Mouse (Mus musculus): Measurements from ENCODE around the gene Uts2b. TPM values are rescaled to one million over a fixed set of nuclear protein-coding genes. Genes with fewer than 3 reads are reported as not detected.

Gene Uts2b
- total and polyA plus RNA-seq, 3 experiments, result not detected

GRCm38 (mm10) chr16:27388761-27389451 lies 18.9 kb upstream of the Uts2b start, which contains the start of gene Ccdc50:
Gene Ccdc50 (plus strand): TSS chr16:27388869.
- Histone ChIP-seq H3K4me1 (ENCODE audit: insufficient read depth, low read depth, low read length) (peaks cover 29% of the 10 kb centered on the region), H3K36me3 (replicated peaks) (peaks cover 12% of the 10 kb centered on the region), H3K27me3 (ENCODE audit: insufficient read depth, low read length) (peaks cover 4% of the 10 kb centered on the region; the same call in 1 of the 2 replicates), H3K4me3 (ENCODE audit: low read depth, low read length) (peak within 1 kb of the TSS; percentile 93), H3K9me3 (replicated peaks) (no peaks in the 10 kb centered on the region)
- ATAC-seq (ENCODE audit: extremely low read depth, insufficient number of reproducible peaks, low FRiP score, poor library complexity, severe bottlenecking) (peak; percentile 51), DNase-seq (ENCODE audit: low spot score) (peak; percentile 34)
- TF ChIP-seq POLR2AphosphoS5 (IDR thresholded peaks at IDR 0.05; ENCODE audit: insufficient replicate concordance, low read depth, low read length) (no peak), GATA1 (IDR thresholded peaks at IDR 0.05; ENCODE audit: borderline replicate concordance, low read length) (no peak), TAL1 (conservative IDR thresholded peaks at IDR 0.05; ENCODE audit: low read depth, low read length) (no peak), CTCF (IDR thresholded peaks at IDR 0.05; ENCODE audit: low read depth, low read length) (no peak), GATA2 (IDR thresholded peaks at IDR 0.05; ENCODE audit: borderline replicate concordance, low read depth, low read length) (no peak)

- Histone ChIP-seq H3K36me3 (replicated peaks) (peaks cover 10% of the 10 kb centered on the region), H3K4me3 (ENCODE audit: low read depth, low read length) (peak overlapping the region; percentile 93), H3K27me3 (ENCODE audit: insufficient read depth, low read length) (peaks cover 4% of the 10 kb centered on the region; the same call in 1 of the 2 replicates), H3K4me1 (ENCODE audit: insufficient read depth, low read depth, low read length) (peaks cover 29% of the 10 kb centered on the region), H3K9me3 (replicated peaks) (no peaks in the 10 kb centered on the region)
- ATAC-seq (ENCODE audit: extremely low read depth, insufficient number of reproducible peaks, low FRiP score, poor library complexity, severe bottlenecking) (peak; percentile 55), DNase-seq (ENCODE audit: low spot score) (no peak)
- TF ChIP-seq CTCF (IDR thresholded peaks at IDR 0.05; ENCODE audit: low read depth, low read length) (no peak), TAL1 (conservative IDR thresholded peaks at IDR 0.05; ENCODE audit: low read depth, low read length) (no peak), POLR2AphosphoS5 (IDR thresholded peaks at IDR 0.05; ENCODE audit: insufficient replicate concordance, low read depth, low read length) (no peak), GATA2 (IDR thresholded peaks at IDR 0.05; ENCODE audit: borderline replicate concordance, low read depth, low read length) (no peak), GATA1 (IDR thresholded peaks at IDR 0.05; ENCODE audit: borderline replicate concordance, low read length) (no peak)
These were observed 17.9 kb upstream of the Uts2b start for GRCm38 (mm10) chr16:27387634-27388611.

- no peak for TF ChIP-seq POLR2AphosphoS5 (IDR thresholded peaks at IDR 0.05; ENCODE audit: insufficient replicate concordance, low read depth, low read length)
- no peak for TF ChIP-seq CTCF (IDR thresholded peaks at IDR 0.05; ENCODE audit: low read depth, low read length)
- no peak for TF ChIP-seq GATA1 (IDR thresholded peaks at IDR 0.05; ENCODE audit: borderline replicate concordance, low read length)
- DNase-seq (ENCODE audit: low spot score) (no peak), ATAC-seq (ENCODE audit: extremely low read depth, insufficient number of reproducible peaks, low FRiP score, poor library complexity, severe bottlenecking) (no peak)
- Histone ChIP-seq H3K27me3 (ENCODE audit: insufficient read depth, low read length) (peaks cover 4% of the 10 kb centered on the region; the same call in 1 of the 2 replicates), H3K4me1 (ENCODE audit: insufficient read depth, low read depth, low read length) (peaks cover 29% of the 10 kb centered on the region), H3K4me3 (ENCODE audit: low read depth, low read length) (no peak overlapping the region), H3K36me3 (replicated peaks) (peaks cover 5% of the 10 kb centered on the region), H3K9me3 (replicated peaks) (no peaks in the 10 kb centered on the region)
These were observed 16.9 kb upstream of the Uts2b start for GRCm38 (mm10) chr16:27386850-27387407.

- TF ChIP-seq TAL1 (conservative IDR thresholded peaks at IDR 0.05; ENCODE audit: low read depth, low read length), result no peak
- TF ChIP-seq GATA2 (IDR thresholded peaks at IDR 0.05; ENCODE audit: borderline replicate concordance, low read depth, low read length), result no peak
- no peak for TF ChIP-seq POLR2AphosphoS5 (IDR thresholded peaks at IDR 0.05; ENCODE audit: insufficient replicate concordance, low read depth, low read length)
- no peak for TF ChIP-seq CTCF (IDR thresholded peaks at IDR 0.05; ENCODE audit: low read depth, low read length)
- Histone ChIP-seq H3K36me3 (replicated peaks) (no peaks in the 10 kb centered on the region), H3K4me1 (ENCODE audit: insufficient read depth, low read depth, low read length) (peaks cover 25% of the 10 kb centered on the region), H3K27me3 (ENCODE audit: insufficient read depth, low read length) (peaks cover 4% of the 10 kb centered on the region; the same call in 1 of the 2 replicates), H3K9me3 (replicated peaks) (no peaks in the 10 kb centered on the region), H3K4me3 (ENCODE audit: low read depth, low read length) (no peak overlapping the region)
- no peak for ATAC-seq (ENCODE audit: extremely low read depth, insufficient number of reproducible peaks, low FRiP score, poor library complexity, severe bottlenecking)
- no peak for DNase-seq (ENCODE audit: low spot score)
These were observed 15.6 kb upstream of the Uts2b start for GRCm38 (mm10) chr16:27385649-27386048.

GRCm38 (mm10) chr16:27384893-27385603 lies 15.0 kb upstream of the Uts2b start:
- Histone ChIP-seq H3K4me1 (ENCODE audit: insufficient read depth, low read depth, low read length) (peaks cover 19% of the 10 kb centered on the region), H3K9me3 (replicated peaks) (no peaks in the 10 kb centered on the region), H3K27me3 (ENCODE audit: insufficient read depth, low read length) (peaks cover 4% of the 10 kb centered on the region; the same call in 1 of the 2 replicates), H3K36me3 (replicated peaks) (no peaks in the 10 kb centered on the region), H3K4me3 (ENCODE audit: low read depth, low read length) (no peak overlapping the region)
- DNase-seq (ENCODE audit: low spot score), result no peak
- TF ChIP-seq CTCF (IDR thresholded peaks at IDR 0.05; ENCODE audit: low read depth, low read length) (no peak), GATA1 (IDR thresholded peaks at IDR 0.05; ENCODE audit: borderline replicate concordance, low read length) (no peak), GATA2 (IDR thresholded peaks at IDR 0.05; ENCODE audit: borderline replicate concordance, low read depth, low read length) (no peak), TAL1 (conservative IDR thresholded peaks at IDR 0.05; ENCODE audit: low read depth, low read length) (no peak), POLR2AphosphoS5 (IDR thresholded peaks at IDR 0.05; ENCODE audit: insufficient replicate concordance, low read depth, low read length) (no peak)
- no peak for ATAC-seq (ENCODE audit: extremely low read depth, insufficient number of reproducible peaks, low FRiP score, poor library complexity, severe bottlenecking)

Data from G1E (cell line).